Comparison of ENCODE assay signal across 8 mouse cellular contexts in the genomic region with DNA sequence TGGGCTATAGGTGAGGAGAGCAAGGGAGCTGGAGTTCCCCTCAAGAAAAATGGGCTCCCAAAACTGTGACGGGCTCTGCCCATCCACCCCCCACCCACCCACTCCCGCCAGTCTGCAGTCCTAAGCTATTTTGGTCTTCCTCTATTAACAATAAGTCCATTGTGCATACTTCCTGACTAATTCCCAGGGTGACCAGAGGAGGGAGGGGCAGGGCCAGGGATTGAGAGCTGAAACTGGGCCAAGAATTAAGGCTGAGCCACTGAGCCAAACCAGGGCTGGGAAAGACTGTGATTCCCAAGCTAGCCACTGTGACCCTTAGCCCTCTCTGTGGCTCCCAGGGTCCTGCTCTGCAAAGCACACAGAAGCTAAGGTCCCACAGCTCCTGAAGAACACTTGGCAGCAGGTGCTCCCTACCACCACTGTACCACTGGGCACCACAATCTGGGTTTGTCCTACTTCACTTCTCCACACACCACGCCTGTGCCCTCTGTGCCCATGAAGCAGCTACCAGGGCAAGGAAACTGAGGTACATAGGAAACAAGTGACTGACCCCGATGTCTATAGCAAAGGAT.
DNase-seq lines count a peak whose midpoint lies in the region; ATAC-seq lines count a peak whose summit lies in the region.

No protein-coding gene starts in this region.

- no peak overlapping the region for H3K4me3 ChIP-seq in limb, embryonic 12.5 days (replicated peaks)

- H3K4me1 ChIP-seq in limb, embryonic 12.5 days (replicated peaks), result peaks cover 18% of the 10 kb centered on the region

- peak; percentile 46 to 70 for DNase-seq in adrenal gland, adult (ENCODE audit: inconsistent age in 2 of 2, low spot score in 1 of 2)
- no peak for DNase-seq in adrenal gland, postnatal 25 days
- DNase-seq in MN1 (ENCODE audit: low spot score), result peak; percentile 69
- peak; percentile 62 to 76 for DNase-seq in heart, postnatal 14 days
- no peak for DNase-seq in thymus, postnatal 36 days
- no peak for DNase-seq in cerebellum, adult 8-10 months
- DNase-seq in cerebellum, postnatal 36 days, result no peak

- no peak overlapping the region for H3K4me2 ChIP-seq in limb, embryonic 12.5 days

- H3K9me3 ChIP-seq in limb, embryonic 12.5 days, result no peaks in the 10 kb centered on the region

- WGBS in limb, embryonic 12.5 days, result 71% methylated on average over 4 of the region's 4 CpGs

- H3K9ac ChIP-seq in limb, embryonic 12.5 days (replicated peaks), result no peak overlapping the region

- H3K27ac ChIP-seq in limb, embryonic 12.5 days, result no peak overlapping the region

- no peaks in the 10 kb centered on the region for H3K36me3 ChIP-seq in limb, embryonic 12.5 days

- intact Hi-C loops in heart, postnatal 14 days (cut with DNase I), result no loop called here

- ATAC-seq in limb, embryonic 12.5 days (ENCODE audit: insufficient number of reproducible peaks, insufficient read depth, low FRiP score, low TSS enrichment, low read depth), result peak; percentile 56

- H3K27me3 ChIP-seq in limb, embryonic 12.5 days, result no peaks in the 10 kb centered on the region

Comparison
In these comparisons a context has a peak if more than half of its experiments do, and no peak if none do; other contexts are left out.
1. DNase-seq: peak in adrenal gland, adult (2 of 2), MN1 (single experiment) and heart, postnatal 14 days (2 of 2); none in adrenal gland, postnatal 25 days (single experiment), thymus, postnatal 36 days (0 of 2), cerebellum, adult 8-10 months (single experiment) and cerebellum, postnatal 36 days (0 of 2).